Mouse (Mus musculus): ENCODE data around the gene Fam117a.

GRCm38 (mm10) chr11:95320010-95320409, 16.8 kb upstream of the Fam117a start:
- TF ChIP-seq POLR2A (IDR thresholded peaks at IDR 0.05; ENCODE audit: borderline replicate concordance, extremely low read depth, low read depth, low read length), result no peak
- no peak for TF ChIP-seq CTCF (IDR thresholded peaks at IDR 0.05; ENCODE audit: insufficient read depth, low read length)
